Mouse (Mus musculus): ENCODE results near the gene Dnajc24. TPM values are rescaled to one million over a fixed set of nuclear protein-coding genes. Genes with fewer than 3 reads are reported as not detected.

The Dnajc24 gene
- polyA plus RNA-seq (2015; fragmentation: Nextera tagmentation; extraction: Ambion mirVana): 29.0 and 39.2 TPM in 2 replicates

GRCm38 (mm10) chr2:106002835-106003739 is at the start of gene Dnajc24:
Gene Dnajc24, minus strand, starts transcription at chr2:106003549.
- Histone ChIP-seq H3K4me3 (ENCODE audit: low read length) (peak within 1 kb of the TSS; percentile 95), H3K36me3 (ENCODE audit: insufficient read depth, low read length) (no peaks in the 10 kb centered on the region), H3K9ac (replicated peaks; ENCODE audit: low read length) (peak within 1 kb of the TSS; percentile 95), H3K4me1 (ENCODE audit: insufficient read depth, low read length) (0 out of 2 replicates have a peak, but pooled peaks cover 4% of the 10 kb centered on the region), H3K9me3 (ENCODE audit: low read length) (no peaks in the 10 kb centered on the region), H3K4me2 (replicated peaks; ENCODE audit: low read depth, low read length) (peak within 1 kb of the TSS; percentile 70), H3K27me3 (ENCODE audit: insufficient read depth, low read length) (no peaks in the 10 kb centered on the region), H3K27ac (ENCODE audit: low read length) (peak within 1 kb of the TSS; percentile 76)
- WGBS: 2% methylated on average over 44 of the region's 44 CpGs
- ATAC-seq (ENCODE audit: low FRiP score, low TSS enrichment): peak; percentile 99

GRCm38 (mm10) chr2:106046686-106047085 is 43.3 kb upstream of the Dnajc24 start:
- no peaks in the 10 kb centered on the region for H3K9me3 ChIP-seq (ENCODE audit: low read length)
- H3K27ac ChIP-seq (ENCODE audit: low read length): no peak overlapping the region
- no peaks in the 10 kb centered on the region for H3K4me1 ChIP-seq (ENCODE audit: insufficient read depth, low read length)
- 73% methylated on average over 4 of the region's 4 CpGs for WGBS
- no peaks in the 10 kb centered on the region for H3K36me3 ChIP-seq (ENCODE audit: insufficient read depth, low read length)
- H3K4me2 ChIP-seq (replicated peaks; ENCODE audit: low read depth, low read length): no peak overlapping the region
- H3K9ac ChIP-seq (replicated peaks; ENCODE audit: low read length): no peak overlapping the region
- no peak overlapping the region for H3K4me3 ChIP-seq (ENCODE audit: low read length)
- H3K27me3 ChIP-seq (ENCODE audit: insufficient read depth, low read length): no peaks in the 10 kb centered on the region
- ATAC-seq (ENCODE audit: low FRiP score, low TSS enrichment): no peak

GRCm38 (mm10) chr2:106042495-106042894 is 39.1 kb upstream of the Dnajc24 start:
- H3K4me2 ChIP-seq (replicated peaks; ENCODE audit: low read depth, low read length): no peak overlapping the region
- H3K27ac ChIP-seq (ENCODE audit: low read length): no peak overlapping the region
- WGBS: 80% methylated on average over 7 of the region's 7 CpGs
- ATAC-seq (ENCODE audit: low FRiP score, low TSS enrichment): no peak
- H3K9ac ChIP-seq (replicated peaks; ENCODE audit: low read length): no peak overlapping the region
- H3K4me3 ChIP-seq (ENCODE audit: low read length): no peak overlapping the region
- H3K4me1 ChIP-seq (ENCODE audit: insufficient read depth, low read length): no peaks in the 10 kb centered on the region
- no peaks in the 10 kb centered on the region for H3K36me3 ChIP-seq (ENCODE audit: insufficient read depth, low read length)
- no peaks in the 10 kb centered on the region for H3K27me3 ChIP-seq (ENCODE audit: insufficient read depth, low read length)
- H3K9me3 ChIP-seq (ENCODE audit: low read length): no peaks in the 10 kb centered on the region

GRCm38 (mm10) chr2:106041961-106042360 is 38.6 kb upstream of the Dnajc24 start:
- Histone ChIP-seq H3K9ac (replicated peaks; ENCODE audit: low read length) (no peak overlapping the region), H3K36me3 (ENCODE audit: insufficient read depth, low read length) (no peaks in the 10 kb centered on the region), H3K4me1 (ENCODE audit: insufficient read depth, low read length) (no peaks in the 10 kb centered on the region), H3K4me2 (replicated peaks; ENCODE audit: low read depth, low read length) (no peak overlapping the region), H3K27me3 (ENCODE audit: insufficient read depth, low read length) (no peaks in the 10 kb centered on the region), H3K9me3 (ENCODE audit: low read length) (no peaks in the 10 kb centered on the region), H3K27ac (ENCODE audit: low read length) (no peak overlapping the region), H3K4me3 (ENCODE audit: low read length) (no peak overlapping the region)
- ATAC-seq (ENCODE audit: low FRiP score, low TSS enrichment): no peak
- WGBS: 89% methylated on average over 5 of the region's 5 CpGs

GRCm38 (mm10) chr2:106038286-106038685 is 34.9 kb upstream of the Dnajc24 start:
- Histone ChIP-seq H3K9ac (replicated peaks; ENCODE audit: low read length) (no peak overlapping the region), H3K4me2 (replicated peaks; ENCODE audit: low read depth, low read length) (no peak overlapping the region), H3K4me1 (ENCODE audit: insufficient read depth, low read length) (no peaks in the 10 kb centered on the region), H3K9me3 (ENCODE audit: low read length) (no peaks in the 10 kb centered on the region), H3K36me3 (ENCODE audit: insufficient read depth, low read length) (no peaks in the 10 kb centered on the region), H3K4me3 (ENCODE audit: low read length) (no peak overlapping the region), H3K27me3 (ENCODE audit: insufficient read depth, low read length) (no peaks in the 10 kb centered on the region), H3K27ac (ENCODE audit: low read length) (no peak overlapping the region)
- no peak for ATAC-seq (ENCODE audit: low FRiP score, low TSS enrichment)
- WGBS: 51% methylated on average over 4 of the region's 4 CpGs

- H3K36me3 ChIP-seq (ENCODE audit: insufficient read depth, low read length): no peaks in the 10 kb centered on the region
- H3K4me2 ChIP-seq (replicated peaks; ENCODE audit: low read depth, low read length): no peak overlapping the region
- H3K4me3 ChIP-seq (ENCODE audit: low read length): no peak overlapping the region
- H3K27ac ChIP-seq (ENCODE audit: low read length): no peak overlapping the region
- no peaks in the 10 kb centered on the region; the same call in 1 of the 2 replicates for H3K27me3 ChIP-seq (ENCODE audit: insufficient read depth, low read length)
- H3K4me1 ChIP-seq (ENCODE audit: insufficient read depth, low read length): no peaks in the 10 kb centered on the region
- no peaks in the 10 kb centered on the region for H3K9me3 ChIP-seq (ENCODE audit: low read length)
- ATAC-seq (ENCODE audit: low FRiP score, low TSS enrichment): no peak
- no peak overlapping the region for H3K9ac ChIP-seq (replicated peaks; ENCODE audit: low read length)
- 75% methylated on average over 3 of the region's 3 CpGs for WGBS
These were observed 21.5 kb upstream of the Dnajc24 start for GRCm38 (mm10) chr2:106024895-106025294.

GRCm38 (mm10) chr2:106008415-106008814 is 5.1 kb upstream of the Dnajc24 start:
- no peaks in the 10 kb centered on the region for H3K36me3 ChIP-seq (ENCODE audit: insufficient read depth, low read length)
- H3K4me1 ChIP-seq (ENCODE audit: insufficient read depth, low read length): no peaks in the 10 kb centered on the region
- H3K9ac ChIP-seq (replicated peaks; ENCODE audit: low read length): no peak overlapping the region
- no peaks in the 10 kb centered on the region for H3K9me3 ChIP-seq (ENCODE audit: low read length)
- ATAC-seq (ENCODE audit: low FRiP score, low TSS enrichment): no peak
- no peak overlapping the region for H3K4me2 ChIP-seq (replicated peaks; ENCODE audit: low read depth, low read length)
- no peak overlapping the region for H3K4me3 ChIP-seq (ENCODE audit: low read length)
- no peak overlapping the region for H3K27ac ChIP-seq (ENCODE audit: low read length)
- no peaks in the 10 kb centered on the region for H3K27me3 ChIP-seq (ENCODE audit: insufficient read depth, low read length)
- 74% methylated on average over 2 of the region's 2 CpGs for WGBS

- no peaks in the 10 kb centered on the region for H3K36me3 ChIP-seq (ENCODE audit: insufficient read depth, low read length)
- H3K4me3 ChIP-seq (ENCODE audit: low read length): no peak overlapping the region
- H3K27ac ChIP-seq (ENCODE audit: low read length): no peak overlapping the region
- H3K27me3 ChIP-seq (ENCODE audit: insufficient read depth, low read length): no peaks in the 10 kb centered on the region
- no peaks in the 10 kb centered on the region for H3K9me3 ChIP-seq (ENCODE audit: low read length)
- no peak overlapping the region for H3K9ac ChIP-seq (replicated peaks; ENCODE audit: low read length)
- no peak for ATAC-seq (ENCODE audit: low FRiP score, low TSS enrichment)
- no peak overlapping the region for H3K4me2 ChIP-seq (replicated peaks; ENCODE audit: low read depth, low read length)
- 34% methylated on average over 2 of the region's 2 CpGs for WGBS
- no peaks in the 10 kb centered on the region for H3K4me1 ChIP-seq (ENCODE audit: insufficient read depth, low read length)
These were observed 15.3 kb downstream of the Dnajc24 start for GRCm38 (mm10) chr2:105987999-105988398.

- no peaks in the 10 kb centered on the region for H3K4me1 ChIP-seq (ENCODE audit: insufficient read depth, low read length)
- H3K36me3 ChIP-seq (ENCODE audit: insufficient read depth, low read length): no peaks in the 10 kb centered on the region
- no peak overlapping the region for H3K4me3 ChIP-seq (ENCODE audit: low read length)
- H3K27me3 ChIP-seq (ENCODE audit: insufficient read depth, low read length): no peaks in the 10 kb centered on the region
- WGBS: 38% methylated on average over 1 of the region's 1 CpGs
- no peak overlapping the region for H3K27ac ChIP-seq (ENCODE audit: low read length)
- no peaks in the 10 kb centered on the region for H3K9me3 ChIP-seq (ENCODE audit: low read length)
- no peak for ATAC-seq (ENCODE audit: low FRiP score, low TSS enrichment)
- H3K9ac ChIP-seq (replicated peaks; ENCODE audit: low read length): no peak overlapping the region
- no peak overlapping the region for H3K4me2 ChIP-seq (replicated peaks; ENCODE audit: low read depth, low read length)
These were observed 16.2 kb downstream of the Dnajc24 start for GRCm38 (mm10) chr2:105987131-105987530.

GRCm38 (mm10) chr2:105985206-105985605 is 18.1 kb downstream of the Dnajc24 start:
- H3K4me3 ChIP-seq (ENCODE audit: low read length): no peak overlapping the region
- H3K27ac ChIP-seq (ENCODE audit: low read length): no peak overlapping the region
- no peak for ATAC-seq (ENCODE audit: low FRiP score, low TSS enrichment)
- H3K27me3 ChIP-seq (ENCODE audit: insufficient read depth, low read length): no peaks in the 10 kb centered on the region
- H3K9me3 ChIP-seq (ENCODE audit: low read length): no peaks in the 10 kb centered on the region
- H3K9ac ChIP-seq (replicated peaks; ENCODE audit: low read length): no peak overlapping the region
- H3K4me1 ChIP-seq (ENCODE audit: insufficient read depth, low read length): no peaks in the 10 kb centered on the region
- no peaks in the 10 kb centered on the region for H3K36me3 ChIP-seq (ENCODE audit: insufficient read depth, low read length)
- 87% methylated on average over 7 of the region's 7 CpGs for WGBS
- H3K4me2 ChIP-seq (replicated peaks; ENCODE audit: low read depth, low read length): no peak overlapping the region
